Mouse (Mus musculus): ENCODE measurements at regions not wholly inside any gene's neighbourhood (a gene's known extent, or its start where the extent isn't known, plus 50 kb on each side); places are given as distances from the start of the nearest gene placed in this dataset.

- TF ChIP-seq CTCF (IDR thresholded peaks at IDR 0.05; ENCODE audit: borderline replicate concordance, insufficient read depth, low read depth, low read length), result no peak
- TF ChIP-seq POLR2A (IDR thresholded peaks at IDR 0.05; ENCODE audit: borderline replicate concordance, insufficient read depth, low read length), result no peak
Measured at GRCm38 (mm10) chr16:86838457-86839337, 515.3 kb upstream of the N6amt1 start.
